Mouse (Mus musculus) naive thymus-derived CD4-positive, alpha-beta T cell, adult 5 months (primary cell): Measurements from ENCODE around the gene Gpr171. TPM values are rescaled to one million over a fixed set of nuclear protein-coding genes. Genes with fewer than 3 reads are reported as not detected.

Experiments
- polyA plus RNA-seq: library from polyadenylated mRNA; unstranded; fragments of 100-300 nt; shearing (Covaris generic); gene quantifications from one replicate; pipeline ENCODE4 v1.2.1, GENCODE M21; 2017

Gpr171 gene
- polyA plus RNA-seq = 157 TPM

GRCm38 (mm10) chr3:59101218-59101986 lies at the start of gene Gpr171:
TSS of gene Gpr171 (minus strand) at chr3:59101821.

Other genes with a start within 250 kb of the Gpr171 start
- gene Clrn1, start 216.5 kb downstream of the Gpr171 start, polyA plus RNA-seq = not detected
- 1.3 TPM for gene Med12l, start 96.0 kb downstream of the Gpr171 start, polyA plus RNA-seq
- gene P2ry14, start 51.8 kb upstream of the Gpr171 start, polyA plus RNA-seq = 18.6 TPM
- not detected for gene Gpr87, start 93.3 kb upstream of the Gpr171 start, polyA plus RNA-seq
- not detected for gene P2ry13, start 109.1 kb upstream of the Gpr171 start, polyA plus RNA-seq
- not detected for gene P2ry12, start 161.1 kb upstream of the Gpr171 start, polyA plus RNA-seq
- gene Igsf10, start 242.6 kb upstream of the Gpr171 start, polyA plus RNA-seq = 0.04 TPM